Mouse (Mus musculus) urinary bladder, postnatal 25 days (tissue): Measurements from ENCODE around the gene Spock2.
"Not testable (repeated sequence)": the region's sequence is repeated elsewhere in the genome, so short reads cannot be mapped to it uniquely, and the experiment has no call there.

Source experiments
- DNase-seq: peaks from one replicate; pipeline ENCODE4 v3.0.0; 2022; ENCODE audit warnings: low spot score

The Spock2 gene

GRCm38 (mm10) chr10:60108321-60109111 lies 2.5 kb downstream of the Spock2 start:
- no peak for DNase-seq

GRCm38 (mm10) chr10:60109336-60109735 lies 3.3 kb downstream of the Spock2 start:
- no peak for DNase-seq

- no peak for DNase-seq
These were observed 4.0 kb downstream of the Spock2 start for GRCm38 (mm10) chr10:60109989-60110388.

GRCm38 (mm10) chr10:60110908-60111475 lies 5.0 kb downstream of the Spock2 start:
- DNase-seq: no peak

- DNase-seq: no peak
These were observed 8.1 kb downstream of the Spock2 start for GRCm38 (mm10) chr10:60113965-60114690.

- no peak for DNase-seq
These were observed 9.5 kb downstream of the Spock2 start for GRCm38 (mm10) chr10:60115345-60116185.

GRCm38 (mm10) chr10:60116997-60117396 lies 11.0 kb downstream of the Spock2 start:
- no peak for DNase-seq

- DNase-seq: no peak
These were observed 12.4 kb downstream of the Spock2 start for GRCm38 (mm10) chr10:60118464-60118863.

GRCm38 (mm10) chr10:60120630-60121029 lies 14.6 kb downstream of the Spock2 start:
- DNase-seq: no peak

GRCm38 (mm10) chr10:60124078-60124477 lies 18.1 kb downstream of the Spock2 start:
- DNase-seq: no peak

- no peak for DNase-seq
These were observed 19.7 kb downstream of the Spock2 start for GRCm38 (mm10) chr10:60125529-60126327.

GRCm38 (mm10) chr10:60128287-60128686 lies 22.3 kb downstream of the Spock2 start:
- DNase-seq: no peak

- DNase-seq: no peak
These were observed 24.5 kb downstream of the Spock2 start for GRCm38 (mm10) chr10:60130504-60130903.

GRCm38 (mm10) chr10:60133501-60133900 lies 27.5 kb downstream of the Spock2 start:
- no peak for DNase-seq

GRCm38 (mm10) chr10:60134201-60134600 lies 28.2 kb downstream of the Spock2 start:
- no peak for DNase-seq

GRCm38 (mm10) chr10:60136010-60136409 lies 30.0 kb downstream of the Spock2 start:
- not testable (repeated sequence) for DNase-seq

GRCm38 (mm10) chr10:60136935-60137334 lies 30.9 kb downstream of the Spock2 start:
- DNase-seq: no peak

- no peak for DNase-seq
These were observed 32.7 kb downstream of the Spock2 start for GRCm38 (mm10) chr10:60138680-60139079.

- DNase-seq: no peak
These were observed 34.7 kb downstream of the Spock2 start for GRCm38 (mm10) chr10:60140751-60141150.

- no peak for DNase-seq
These were observed 35.7 kb downstream of the Spock2 start for GRCm38 (mm10) chr10:60141656-60142160.

GRCm38 (mm10) chr10:60147510-60148047 lies 41.6 kb downstream of the Spock2 start:
- not testable (repeated sequence) for DNase-seq
